Mouse (Mus musculus) layer of hippocampus, postnatal 25 days (tissue): ENCODE data around the gene P2rx1. TPM values are rescaled to one million over a fixed set of nuclear protein-coding genes. Genes with fewer than 3 reads are reported as not detected.

Experiments used
- DNase-seq, 2 experiments: peaks; one replicate each; pipeline ENCODE4 v3.0.0; 2022; ENCODE audit warnings: mixed read lengths in 2 of 2, low spot score in 1 of 2; ENCODE audit errors: extremely low spot score in 1 of 2
- total RNA-seq, 2 experiments: library from RNA; stranded (reverse); gene quantifications; 2 replicates each; pipeline ENCODE4 v1.2.3; 2021

P2rx1 gene
- total RNA-seq, 2 experiments from 2014 or later: 0.54 to 0.69 TPM

DNA sequence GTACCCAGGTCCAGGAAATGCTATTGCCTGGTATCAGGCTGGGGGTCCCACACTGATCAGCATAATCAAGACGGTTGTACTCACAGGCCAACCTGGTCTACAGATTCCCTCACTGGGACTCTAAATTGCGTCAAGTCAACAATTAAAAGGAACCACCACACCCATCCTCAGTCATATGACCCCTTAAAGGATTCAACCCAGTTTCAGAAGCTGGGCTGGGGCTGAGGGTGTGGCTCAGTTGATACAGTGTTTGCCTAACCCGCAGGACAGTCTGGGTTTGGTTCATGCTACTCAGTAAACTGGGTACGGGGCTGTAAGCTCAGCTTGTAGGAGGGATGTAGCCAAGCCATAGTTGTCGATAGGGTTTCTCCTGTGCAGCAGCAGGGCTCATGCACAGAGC is 12.2 kb upstream of the P2rx1 start:
- no peak for DNase-seq

GRCm38 (mm10) chr11:72987234-72987633 is 11.7 kb upstream of the P2rx1 start:
- no peak for DNase-seq

- DNase-seq: no peak
Observed at GRCm38 (mm10) chr11:72987807-72988206, 11.1 kb upstream of the P2rx1 start.

DNA sequence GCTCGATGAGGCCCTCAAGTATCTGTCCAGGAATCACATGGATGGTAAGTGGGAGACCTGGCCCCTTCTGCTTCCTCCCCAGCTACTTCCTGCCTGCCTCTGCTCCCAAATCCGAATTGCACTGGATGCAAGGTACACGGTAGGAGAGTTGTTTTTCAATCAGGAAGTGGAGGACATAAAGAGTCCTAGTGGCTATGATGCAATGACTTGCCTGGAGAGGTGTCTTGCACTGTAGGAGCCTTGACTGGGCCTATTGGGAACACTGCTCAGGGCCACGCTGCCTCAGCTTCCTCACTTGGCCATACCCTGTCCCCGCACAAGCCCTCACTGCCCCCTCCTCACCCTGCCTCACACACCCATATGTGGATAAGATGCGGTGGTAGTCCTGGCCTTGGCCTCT is 9.9 kb upstream of the P2rx1 start:
- no peak for DNase-seq

DNA sequence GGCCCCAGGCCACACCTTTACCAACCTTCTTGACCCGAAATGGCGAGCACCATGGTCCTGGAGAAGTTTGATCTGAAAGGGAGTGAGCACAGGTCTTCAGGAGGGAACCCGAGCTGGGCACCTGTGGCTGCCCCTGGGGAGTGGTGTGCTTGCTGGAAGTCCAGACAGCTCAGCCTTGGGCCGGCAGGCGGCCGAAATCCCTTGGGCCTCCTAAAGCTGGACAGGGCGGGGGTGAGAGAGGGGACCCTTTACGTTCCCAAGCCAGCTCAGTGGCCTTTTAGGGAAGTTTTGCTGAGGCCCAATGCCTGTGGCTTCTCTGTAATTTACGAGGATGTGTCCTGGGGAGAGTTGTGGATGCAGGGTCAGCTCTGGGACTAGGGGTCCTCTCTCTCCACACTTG is 8.2 kb upstream of the P2rx1 start:
- no peak for DNase-seq

DNA sequence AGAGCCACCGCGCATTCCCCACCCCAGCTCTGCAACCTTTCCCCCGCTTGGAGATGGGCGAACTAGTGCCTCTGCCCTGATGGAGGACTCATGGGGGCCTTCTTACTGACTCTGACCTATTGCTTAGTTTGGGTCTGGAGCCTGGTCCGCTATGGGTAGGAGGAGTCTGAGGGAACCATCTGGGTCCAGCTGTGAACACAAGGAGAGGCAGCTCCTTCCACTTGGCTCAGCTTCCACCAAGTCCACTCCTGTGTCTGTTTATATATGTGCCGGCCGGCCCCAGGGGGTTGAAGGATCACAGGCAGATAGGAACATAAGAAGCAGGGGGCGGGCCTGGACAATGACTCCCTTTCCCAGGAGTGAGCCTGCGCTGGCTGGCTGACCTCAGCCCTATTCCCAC is 6.9 kb upstream of the P2rx1 start:
- no peak for DNase-seq

DNA sequence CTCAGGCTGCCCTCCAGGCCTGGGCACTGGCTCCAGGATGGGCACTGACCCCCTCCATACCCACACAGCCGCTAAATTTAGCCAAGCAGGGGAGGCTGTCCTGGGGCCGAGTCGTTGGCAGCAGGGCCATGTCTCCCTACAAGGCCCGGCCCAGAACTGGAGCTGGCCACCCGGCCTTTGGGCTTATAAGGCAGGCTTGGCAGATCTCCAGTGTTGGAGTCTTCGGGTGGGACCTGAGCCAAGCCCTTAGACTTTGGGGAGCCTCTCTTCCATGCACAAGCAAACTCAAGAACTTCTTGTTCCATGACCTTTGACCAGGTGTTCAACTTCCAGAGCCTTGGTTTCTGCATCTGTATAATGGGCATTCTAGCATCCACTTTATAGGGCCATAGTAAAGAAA is 2.6 kb upstream of the P2rx1 start:
- no peak for DNase-seq

DNA sequence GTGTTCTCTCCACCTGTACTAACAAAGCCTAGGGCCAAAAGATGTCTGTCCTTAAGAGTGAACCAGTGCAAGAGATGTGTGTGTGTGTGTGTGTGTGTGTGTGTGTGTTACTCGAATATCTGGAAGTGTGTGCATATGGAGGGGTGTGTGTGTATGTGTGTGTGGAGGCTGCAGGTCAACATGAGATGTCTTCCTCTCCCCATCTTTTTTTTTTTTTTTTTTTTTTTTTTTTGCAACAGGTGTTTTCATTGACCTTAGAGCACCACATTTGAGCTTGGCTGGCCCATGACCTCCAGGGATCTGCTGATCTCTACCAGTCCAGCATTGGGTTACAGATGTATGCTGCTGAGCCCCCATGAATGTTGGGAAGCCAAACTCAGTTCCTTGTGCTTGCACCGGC is 2.1 kb upstream of the P2rx1 start:
- no peak for DNase-seq

GRCm38 (mm10) chr11:72997529-72998326 is 1.2 kb upstream of the P2rx1 start:
- DNase-seq: no peak

GRCm38 (mm10) chr11:73001029-73001428 is 2.1 kb downstream of the P2rx1 start:
- DNase-seq: peak in 1 of 2 experiments; percentile 79

GRCm38 (mm10) chr11:73006377-73006776 is 7.5 kb downstream of the P2rx1 start:
- DNase-seq: peak in 1 of 2 experiments; percentile 29

GRCm38 (mm10) chr11:73007113-73007512 is 8.2 kb downstream of the P2rx1 start:
- no peak for DNase-seq

DNA sequence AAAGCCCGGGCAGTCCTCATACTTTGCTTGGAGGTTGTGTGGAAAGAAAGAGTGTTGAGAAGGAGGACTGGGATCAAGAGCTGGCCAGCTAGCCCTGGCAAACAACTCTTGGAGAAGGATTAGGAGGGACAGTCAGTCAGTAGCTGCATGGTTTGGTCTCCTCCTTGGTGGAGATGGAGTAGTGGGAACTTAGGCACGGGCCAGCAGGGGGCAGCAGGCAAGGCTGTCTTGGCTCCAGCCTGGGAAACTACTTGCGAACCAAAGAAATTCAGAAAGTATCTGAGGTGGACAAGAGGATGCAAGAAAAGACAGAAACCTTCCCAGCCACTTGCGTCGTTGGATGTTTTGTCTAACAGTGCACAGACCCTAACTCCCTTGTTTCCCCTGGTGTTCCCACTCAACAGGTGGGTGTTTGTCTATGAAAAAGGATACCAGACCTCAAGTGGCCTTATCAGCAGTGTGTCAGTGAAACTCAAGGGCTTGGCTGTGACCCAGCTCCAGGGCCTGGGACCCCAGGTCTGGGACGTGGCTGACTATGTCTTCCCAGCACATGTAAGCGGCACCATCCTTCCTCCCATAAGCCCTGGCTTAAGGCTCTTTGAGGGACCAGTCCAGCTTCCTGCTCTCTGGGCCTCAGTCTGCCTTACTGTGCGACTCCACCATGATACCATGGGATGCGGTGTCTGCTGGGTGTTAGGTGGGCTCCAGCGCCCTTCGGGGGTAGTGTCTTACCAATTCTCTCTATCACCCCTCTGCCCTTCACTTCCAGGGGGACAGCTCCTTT is 9.0 kb downstream of the P2rx1 start:
- DNase-seq: peak in 1 of 2 experiments; percentile 63

- DNase-seq: no peak
Observed at GRCm38 (mm10) chr11:73008826-73009225, 9.9 kb downstream of the P2rx1 start.

DNA sequence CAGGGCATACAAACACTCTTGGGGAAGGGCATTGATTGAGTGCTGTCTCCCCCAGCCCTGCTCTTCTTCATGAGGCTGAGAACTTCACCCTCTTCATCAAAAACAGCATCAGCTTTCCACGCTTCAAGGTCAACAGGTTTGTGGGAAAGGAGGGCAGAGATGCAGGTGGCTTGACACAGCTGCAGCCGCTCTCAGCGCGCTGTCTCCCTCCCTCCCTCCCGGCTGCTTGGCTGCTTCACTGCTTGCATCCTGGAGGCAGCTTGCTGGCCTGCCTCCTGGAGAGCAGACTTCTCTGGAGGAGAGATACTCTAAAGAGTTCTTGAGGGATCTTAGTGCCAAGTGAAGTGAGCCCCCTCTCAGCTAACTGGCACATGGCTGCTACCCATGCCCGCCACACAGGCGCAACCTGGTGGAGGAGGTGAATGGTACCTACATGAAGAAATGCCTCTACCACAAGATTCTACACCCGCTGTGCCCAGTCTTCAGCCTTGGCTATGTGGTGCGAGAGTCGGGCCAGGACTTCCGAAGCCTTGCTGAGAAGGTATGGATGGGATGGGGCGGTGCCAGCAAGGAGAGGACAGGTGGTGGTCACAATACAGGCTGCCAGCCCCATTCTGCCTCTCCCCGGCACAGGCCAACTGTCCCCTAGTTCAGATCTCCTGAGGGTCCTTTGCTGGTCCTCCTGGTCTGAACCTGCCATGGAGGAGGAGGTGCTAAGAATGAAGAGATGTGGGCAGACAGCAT is 10.8 kb downstream of the P2rx1 start:
- no peak for DNase-seq

DNA sequence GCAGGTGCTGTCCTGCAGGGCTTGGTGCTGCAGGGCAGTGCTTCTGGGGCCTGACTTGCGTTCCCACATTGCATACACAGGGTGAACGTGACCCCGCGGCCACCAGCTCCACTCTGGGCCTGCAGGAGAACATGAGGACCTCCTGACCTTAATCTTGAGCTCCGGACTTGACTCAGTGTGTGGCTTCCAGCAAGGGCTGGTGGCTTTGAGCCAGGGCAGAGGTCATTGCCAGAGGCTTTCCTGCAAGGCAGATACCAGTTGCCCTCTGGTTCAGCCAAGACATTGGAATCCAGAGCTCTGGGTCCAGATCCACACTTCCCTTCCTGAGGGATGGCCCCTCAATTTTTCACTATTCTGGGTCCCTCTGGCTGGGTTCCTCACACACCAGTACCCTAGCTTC is 15.1 kb downstream of the P2rx1 start:
- DNase-seq: no peak

GRCm38 (mm10) chr11:73014831-73015344 is 16.0 kb downstream of the P2rx1 start:
- DNase-seq: peak; percentile 27 to 52

- DNase-seq: peak in 1 of 2 experiments; percentile 43
Observed at GRCm38 (mm10) chr11:73015391-73016102, 16.6 kb downstream of the P2rx1 start.

DNA sequence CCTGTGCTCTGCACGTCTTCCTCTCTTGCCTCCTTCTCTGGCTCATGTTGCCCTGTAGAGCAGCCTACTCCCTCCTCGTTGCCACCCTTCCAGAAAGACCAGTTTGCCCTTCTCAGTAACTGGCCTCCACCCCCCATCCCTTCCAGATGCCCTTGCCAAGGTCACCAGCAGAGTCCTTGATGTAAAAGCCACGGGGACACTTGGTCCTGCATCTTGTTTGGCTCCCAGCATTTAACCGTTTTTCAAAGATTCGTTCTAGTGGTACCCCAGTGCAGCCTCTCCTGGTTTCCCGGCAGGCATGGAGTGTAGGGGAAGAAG is 17.2 kb downstream of the P2rx1 start:
- no peak for DNase-seq

- DNase-seq: peak; percentile 81 to 88
Observed at GRCm38 (mm10) chr11:73018471-73019146, 19.7 kb downstream of the P2rx1 start, which contains the start of gene Camkk1. TSS of gene Camkk1 (plus strand) at chr11:73019008.
